Mouse (Mus musculus) midbrain, embryonic 14.5 days (tissue): ENCODE measurements around the gene Ssu72. TPM values are rescaled to one million over a fixed set of nuclear protein-coding genes. Genes with fewer than 3 reads are reported as not detected.
"Not testable (repeated sequence)": the region's sequence is repeated elsewhere in the genome, so short reads cannot be mapped to it uniquely, and the experiment has no call there.

Source experiments
- ATAC-seq: fragments of 200-750 bp; cut with Nextera tagmentation; 2 replicates; pipeline ENCODE4 v1.8.0; 2017; ENCODE audit warnings: moderate number of reproducible peaks, moderate library complexity; ENCODE audit not compliant: low FRiP score, low TSS enrichment
- DNase-seq: peaks from one replicate; pipeline ENCODE4 v3.0.0-alpha.2; 2015
- H3K27ac ChIP-seq: fragments of 300-500 bp; sonication (generic); replicated peaks from 2 replicates; pipeline ENCODE4 v1.5.1; 2014; ENCODE audit warnings: mild to moderate bottlenecking, low read depth, low read length, moderate library complexity
- H3K27me3 ChIP-seq: fragments of 300-500 bp; sonication (generic); 2 replicates; pipeline ENCODE4 v1.6.1; 2014; ENCODE audit warnings: low read length, control low read depth, mixed read lengths; ENCODE audit not compliant: control insufficient read depth, insufficient read depth
- H3K36me3 ChIP-seq: fragments of 300-500 bp; sonication (generic); 2 replicates; pipeline ENCODE4 v1.6.1; 2014; ENCODE audit warnings: low read length, control low read depth; ENCODE audit not compliant: control insufficient read depth, insufficient read depth
- H3K4me1 ChIP-seq: fragments of 300-500 bp; sonication (generic); 2 replicates; pipeline ENCODE4 v1.6.1; 2014; ENCODE audit warnings: mild to moderate bottlenecking, antibody characterized with exemption, low read length, control low read depth; ENCODE audit not compliant: control insufficient read depth, insufficient read depth
- H3K4me2 ChIP-seq: fragments of 300-500 bp; sonication (generic); 2 replicates; pipeline ENCODE4 v1.6.1; 2014; ENCODE audit warnings: mild to moderate bottlenecking, low read length, moderate library complexity
- H3K4me3 ChIP-seq: fragments of 300-500 bp; sonication (generic); replicated peaks from 2 replicates; pipeline ENCODE4 v1.5.1; 2014; ENCODE audit warnings: low read depth, low read length
- H3K9ac ChIP-seq: fragments of 300-500 bp; sonication (generic); replicated peaks from 2 replicates; pipeline ENCODE4 v1.6.1; 2014; ENCODE audit warnings: mild to moderate bottlenecking, low read length, moderate library complexity
- H3K9me3 ChIP-seq: fragments of 300-500 bp; sonication (generic); 2 replicates; pipeline ENCODE4 v1.6.1; 2016; ENCODE audit warnings: low read length, control low read depth, mixed read lengths; ENCODE audit not compliant: control insufficient read depth
- WGBS: fragments of 180-500 bp; shearing (Covaris S2); extraction: QIAGEN DNeasy Blood & Tissue Kit; methylation state at CpG from one replicate; pipeline ENCODE4 v1.1.7; 2014; 5-methylcytosine and 5-hydroxymethylcytosine counted together
- polyA plus RNA-seq: library from polyadenylated mRNA; unstranded; fragments of >200 nt; fragmentation: Nextera tagmentation; extraction: Ambion mirVana; gene quantifications from 2 replicates; pipeline ENCODE4 v1.2.1, GENCODE M21; 2014

Ssu72 gene
- polyA plus RNA-seq, 1 experiment from 2014 or later: 162 TPM

DNA sequence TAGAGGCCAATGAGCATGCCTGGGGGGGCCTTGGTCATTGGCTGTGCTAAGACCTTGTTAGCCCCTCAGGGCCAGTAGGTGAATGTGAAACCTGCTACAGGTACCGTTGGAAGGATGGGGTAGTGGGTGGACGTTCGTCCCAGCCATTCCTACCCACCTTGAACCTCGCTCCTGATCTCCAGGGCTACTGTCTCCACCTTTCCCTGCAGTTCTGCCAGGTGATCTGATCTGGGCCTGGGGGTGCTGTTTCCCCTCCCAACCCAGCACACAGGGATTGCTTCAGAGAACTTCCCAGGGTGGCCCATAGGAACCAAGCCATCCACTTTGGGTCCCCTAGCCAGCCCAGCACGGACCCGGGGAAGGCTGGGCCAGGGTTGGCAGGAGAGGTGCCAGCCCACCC, 34.6 kb downstream of the Ssu72 start:
- no peak overlapping the region for H3K4me2 ChIP-seq
- no peak for ATAC-seq

DNA sequence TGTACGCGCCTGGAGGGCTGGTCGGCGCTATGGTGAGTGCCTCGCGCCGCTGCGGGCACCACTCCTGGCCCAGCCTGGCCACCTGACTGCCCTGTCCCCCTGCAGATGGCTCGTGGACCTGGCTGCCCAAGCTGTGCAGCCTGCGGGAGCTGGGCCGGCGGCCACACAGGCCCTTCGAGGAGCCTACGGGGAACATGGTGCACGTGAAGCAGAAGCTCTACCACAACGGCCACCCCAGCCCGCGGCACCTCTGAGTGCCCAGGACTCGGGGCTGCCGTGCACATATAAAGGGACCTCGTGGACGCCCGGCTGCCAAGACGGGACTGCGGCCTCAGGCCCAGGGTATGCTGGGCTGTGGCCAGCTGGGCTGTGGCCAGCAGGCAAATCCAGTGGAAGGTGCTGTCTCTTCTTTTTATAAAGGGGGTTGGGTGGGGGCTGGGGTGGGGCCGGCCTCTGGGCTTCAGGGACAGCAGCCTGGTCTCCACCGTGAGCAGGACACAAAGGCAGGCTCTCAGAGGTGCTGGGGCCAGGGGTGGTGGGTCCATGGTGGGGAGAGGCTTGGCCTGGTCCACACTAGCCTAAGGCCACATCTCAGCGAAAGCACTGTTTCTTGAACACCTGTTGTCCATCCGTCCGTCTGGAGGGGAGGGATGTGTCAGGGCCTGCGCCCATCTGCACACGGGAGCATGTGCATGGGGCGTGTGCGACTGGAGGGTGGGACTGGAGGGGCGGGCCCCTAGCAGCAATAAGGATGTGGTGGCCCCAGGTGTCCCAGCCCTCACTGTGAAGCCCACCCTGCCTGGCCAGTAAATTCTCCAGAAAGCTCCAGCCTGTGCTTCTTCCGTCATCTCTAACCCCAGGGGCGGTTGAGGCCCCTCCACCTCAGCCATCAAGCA, 35.4 kb downstream of the Ssu72 start:
- Histone ChIP-seq H3K9me3 (no peaks in the 10 kb centered on the region), H3K4me1 (peaks cover 12% of the 10 kb centered on the region), H3K9ac (no peak overlapping the region), H3K4me2 (no peak overlapping the region), H3K36me3 (peaks cover 80% of the 10 kb centered on the region), H3K27ac (no peak overlapping the region), H3K27me3 (no peaks in the 10 kb centered on the region), H3K4me3 (no peak overlapping the region)
- 86% methylated on average over 37 of the region's 37 CpGs for WGBS
- DNase-seq (no peak), ATAC-seq (no peak)

More for the DNA sequence above, 34.6 kb downstream of the Ssu72 start:
- Histone ChIP-seq H3K4me3 (no peak overlapping the region), H3K27ac (no peak overlapping the region), H3K9me3 (no peaks in the 10 kb centered on the region), H3K9ac (no peak overlapping the region), H3K36me3 (peaks cover 71% of the 10 kb centered on the region), H3K4me1 (peaks cover 12% of the 10 kb centered on the region), H3K27me3 (no peaks in the 10 kb centered on the region)
- 77% methylated on average over 6 of the region's 6 CpGs for WGBS
- DNase-seq: no peak

DNA sequence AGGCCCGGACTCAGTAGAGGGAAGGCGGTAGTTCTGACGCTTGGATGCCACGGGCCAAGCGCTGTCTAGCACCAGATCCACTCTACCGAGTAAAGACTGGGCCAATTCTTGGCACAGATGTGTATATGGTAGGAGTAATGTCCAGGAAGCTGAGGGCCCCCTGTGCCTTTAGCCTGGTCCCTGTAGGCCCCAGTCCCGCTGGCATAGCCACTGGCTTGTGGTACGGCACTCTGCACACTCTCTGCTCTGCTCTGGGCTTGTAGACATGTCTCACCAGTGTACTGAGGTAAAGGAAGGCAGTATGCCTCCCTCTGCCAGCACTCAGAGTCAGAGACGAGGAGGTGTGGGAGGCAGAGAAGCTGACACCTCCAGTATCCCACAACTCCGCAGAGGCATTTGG, 36.1 kb downstream of the Ssu72 start:
- WGBS: 95% methylated on average over 10 of the region's 10 CpGs
- not testable (repeated sequence) for H3K9me3 ChIP-seq, H3K27me3 ChIP-seq, H3K27ac ChIP-seq, ATAC-seq, H3K4me2 ChIP-seq, DNase-seq, H3K9ac ChIP-seq, H3K4me3 ChIP-seq
- H3K36me3 ChIP-seq: peaks cover 86% of the 10 kb centered on the region
- H3K4me1 ChIP-seq: peaks cover 10% of the 10 kb centered on the region

DNA sequence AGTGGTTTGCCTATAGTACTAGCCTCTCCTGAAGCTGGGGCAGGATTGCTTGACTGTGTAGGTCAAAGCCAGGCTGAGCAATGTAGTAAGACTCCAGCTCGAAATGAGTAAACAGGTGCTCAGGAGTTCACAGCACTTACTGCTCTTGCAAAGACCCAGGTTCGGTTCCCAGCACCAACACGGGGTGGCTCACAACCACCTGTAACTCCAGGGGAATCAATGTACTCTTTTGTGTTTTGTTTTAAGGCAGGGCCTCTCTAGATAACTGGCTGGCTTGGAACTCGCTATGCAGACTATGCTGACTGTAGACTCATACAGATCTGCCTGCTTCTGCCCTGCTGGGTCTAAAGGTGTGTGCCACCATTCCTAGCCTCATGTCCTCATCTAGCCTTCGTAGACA, 38.1 kb downstream of the Ssu72 start:
- Histone ChIP-seq H3K4me1 (no peaks in the 10 kb centered on the region), H3K27me3 (no peaks in the 10 kb centered on the region), H3K36me3 (peaks cover 93% of the 10 kb centered on the region), H3K27ac (no peak overlapping the region), H3K4me3 (no peak overlapping the region), H3K9me3 (no peaks in the 10 kb centered on the region), H3K4me2 (no peak overlapping the region), H3K9ac (no peak overlapping the region)
- DNase-seq: no peak
- ATAC-seq: no peak
- 95% methylated on average over 5 of the region's 5 CpGs for WGBS

DNA sequence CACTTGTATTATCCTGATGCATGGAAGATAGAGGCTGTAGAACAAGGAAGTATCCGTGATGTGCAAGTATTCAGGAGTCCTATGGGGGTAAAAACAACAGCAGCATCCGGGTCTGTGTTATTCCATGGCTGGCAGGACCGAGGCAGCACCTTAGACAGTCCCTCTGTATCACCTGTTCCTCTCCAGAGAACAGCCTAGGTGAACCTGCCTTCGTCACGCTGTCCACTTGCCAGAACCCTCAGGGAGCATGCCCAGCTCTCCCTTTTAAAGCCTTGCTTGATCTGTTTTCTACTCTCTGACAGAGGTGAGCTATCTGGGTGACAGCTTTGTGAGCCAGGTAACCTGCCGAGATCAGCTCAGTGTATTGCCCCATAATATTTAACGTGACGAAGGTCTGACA, 39.9 kb downstream of the Ssu72 start:
- DNase-seq (no peak), ATAC-seq (no peak)
- H3K36me3 ChIP-seq: peaks cover 97% of the 10 kb centered on the region

DNA sequence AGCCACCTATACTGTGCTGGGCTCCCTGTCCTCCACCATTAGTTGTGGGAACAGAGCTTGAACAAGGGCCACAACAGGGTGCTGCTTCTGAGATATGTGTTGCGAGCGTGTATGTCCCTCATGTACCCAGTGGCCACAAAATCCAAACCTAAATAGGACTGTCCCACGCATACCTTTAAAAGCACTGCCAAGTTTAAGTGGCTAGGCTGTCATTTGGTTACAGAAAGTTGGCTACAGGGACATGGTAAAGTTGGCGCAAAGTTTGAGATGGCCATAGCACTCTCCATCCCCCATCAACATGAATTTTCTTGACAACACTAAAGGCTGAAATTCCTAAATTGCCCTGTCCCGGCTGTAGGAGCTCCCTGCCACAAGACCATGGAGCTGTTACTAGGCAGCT, 40.5 kb downstream of the Ssu72 start:
- no peak for ATAC-seq
- no peaks in the 10 kb centered on the region for H3K9me3 ChIP-seq
- no peak overlapping the region for H3K4me2 ChIP-seq
- no peaks in the 10 kb centered on the region for H3K27me3 ChIP-seq
- no peak for DNase-seq
- 94% methylated on average over 5 of the region's 5 CpGs for WGBS
- no peak overlapping the region for H3K9ac ChIP-seq
- H3K36me3 ChIP-seq: peaks cover 97% of the 10 kb centered on the region
- no peak overlapping the region for H3K27ac ChIP-seq
- no peak overlapping the region for H3K4me3 ChIP-seq
- H3K4me1 ChIP-seq: no peaks in the 10 kb centered on the region

More for the DNA sequence above, 39.9 kb downstream of the Ssu72 start:
- no peaks in the 10 kb centered on the region for H3K4me1 ChIP-seq
- no peak overlapping the region for H3K27ac ChIP-seq
- 86% methylated on average over 8 of the region's 8 CpGs for WGBS
- no peaks in the 10 kb centered on the region for H3K9me3 ChIP-seq
- no peaks in the 10 kb centered on the region for H3K27me3 ChIP-seq
- H3K4me3 ChIP-seq: no peak overlapping the region
- H3K9ac ChIP-seq: no peak overlapping the region
- H3K4me2 ChIP-seq: no peak overlapping the region

DNA sequence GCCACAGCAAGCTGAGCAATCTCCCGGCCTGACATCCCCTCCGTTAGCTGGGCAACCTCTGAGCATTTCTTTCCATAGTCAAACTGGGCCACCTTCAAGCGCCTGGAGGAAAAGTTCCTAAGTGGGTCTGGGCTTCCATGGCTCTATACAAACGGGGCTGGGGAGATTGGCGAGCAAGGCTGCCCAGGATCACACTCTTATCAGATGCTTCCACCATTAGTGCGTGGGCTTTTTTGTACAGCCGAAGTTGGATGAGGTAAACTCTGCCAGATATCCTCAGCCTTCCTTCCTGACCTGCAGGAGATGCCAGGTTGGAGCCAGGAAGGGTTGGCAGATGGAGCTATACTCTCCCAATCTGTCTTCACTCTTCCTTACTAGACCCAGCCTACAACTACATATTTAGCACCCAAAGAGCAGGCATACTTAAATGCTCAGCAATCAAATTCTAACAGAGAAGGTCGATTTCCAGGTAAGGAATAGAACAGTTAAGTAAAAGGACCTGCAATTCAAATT, 41.5 kb downstream of the Ssu72 start:
- H3K4me2 ChIP-seq: no peak overlapping the region
- no peak overlapping the region for H3K27ac ChIP-seq
- no peaks in the 10 kb centered on the region for H3K9me3 ChIP-seq
- no peak overlapping the region for H3K4me3 ChIP-seq
- no peak for DNase-seq
- WGBS: 89% methylated on average over 8 of the region's 8 CpGs
- no peaks in the 10 kb centered on the region for H3K4me1 ChIP-seq
- H3K36me3 ChIP-seq: peaks cover 97% of the 10 kb centered on the region
- H3K9ac ChIP-seq: no peak overlapping the region
- H3K27me3 ChIP-seq: no peaks in the 10 kb centered on the region
- ATAC-seq: no peak

DNA sequence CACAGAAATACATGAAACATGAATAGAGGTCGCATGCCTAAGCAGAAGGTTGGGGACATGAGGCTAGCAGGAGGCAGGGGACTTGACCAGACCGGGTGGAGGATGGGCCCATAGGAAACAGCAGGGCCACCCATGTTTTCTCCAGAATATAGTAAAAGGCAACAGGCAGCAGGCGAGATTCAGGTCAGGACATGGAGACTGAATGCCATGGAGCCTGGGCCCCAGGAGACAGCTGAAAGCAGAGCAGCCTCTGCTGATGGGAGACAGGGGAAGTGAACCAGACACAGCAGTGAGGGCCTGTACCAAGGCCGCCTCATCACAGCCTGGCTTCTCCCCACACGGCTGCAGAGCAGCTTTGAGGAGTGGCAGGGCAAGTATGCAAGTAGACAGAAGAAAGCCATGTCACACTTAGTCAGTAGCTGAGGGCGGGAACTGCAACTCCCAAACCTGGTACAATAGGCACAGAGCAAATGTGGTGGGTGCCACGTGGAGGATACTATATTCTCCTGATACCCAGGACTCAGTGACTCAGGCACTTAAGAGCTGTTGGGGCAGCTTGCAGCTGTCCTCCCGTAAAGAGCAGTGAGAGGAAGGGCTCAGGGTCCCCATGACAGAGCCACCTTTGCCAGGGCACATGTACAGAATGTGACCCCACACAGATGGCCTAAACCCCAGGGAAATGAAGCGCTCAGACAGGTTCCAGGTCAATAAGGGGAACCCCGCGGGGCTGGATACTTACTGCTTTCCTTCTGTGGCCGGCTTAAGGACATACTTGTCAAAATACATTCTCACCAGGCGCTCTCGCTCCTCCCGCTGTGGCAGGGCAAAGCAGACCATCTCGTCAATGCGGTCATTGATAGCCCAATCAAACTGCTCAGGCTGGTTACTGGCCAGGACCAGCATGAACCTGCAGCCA, 42.2 kb downstream of the Ssu72 start:
- H3K4me3 ChIP-seq: no peak overlapping the region
- H3K4me1 ChIP-seq: no peaks in the 10 kb centered on the region
- no peak overlapping the region for H3K27ac ChIP-seq
- no peaks in the 10 kb centered on the region for H3K9me3 ChIP-seq
- H3K4me2 ChIP-seq: no peak overlapping the region
- H3K27me3 ChIP-seq: no peaks in the 10 kb centered on the region
- no peak overlapping the region for H3K9ac ChIP-seq
- ATAC-seq (no peak), DNase-seq (no peak)
- peaks cover 97% of the 10 kb centered on the region for H3K36me3 ChIP-seq
- WGBS: 87% methylated on average over 17 of the region's 17 CpGs
